Mouse (Mus musculus) lung, embryonic 16.5 days (tissue): Measurements from ENCODE around the gene Foxn4. TPM values are rescaled to one million over a fixed set of nuclear protein-coding genes. Genes with fewer than 3 reads are reported as not detected.

Experiments used
- ATAC-seq: fragments of 200-750 bp; cut with Nextera tagmentation; 2 replicates; pipeline ENCODE4 v1.8.0; 2017; ENCODE audit warnings: low read depth, mild to moderate bottlenecking, moderate library complexity
- H3K27ac ChIP-seq: fragments of 300-500 bp; sonication (generic); 2 replicates; pipeline ENCODE4 v1.5.1; 2014; ENCODE audit warnings: mild to moderate bottlenecking, control low read depth, low read length
- H3K27me3 ChIP-seq: fragments of 300-500 bp; sonication (generic); 2 replicates; pipeline ENCODE4 v1.6.1; 2014; ENCODE audit warnings: low read depth, low read length, mixed read lengths; ENCODE audit not compliant: control insufficient read depth, insufficient read depth
- H3K36me3 ChIP-seq: fragments of 300-500 bp; sonication (generic); 2 replicates; pipeline ENCODE4 v1.6.1; 2014; ENCODE audit warnings: low read length; ENCODE audit not compliant: control insufficient read depth, insufficient read depth
- H3K4me1 ChIP-seq: fragments of 300-500 bp; sonication (generic); replicated peaks from 2 replicates; pipeline ENCODE4 v1.6.1; 2014; ENCODE audit warnings: low read length, mixed read lengths; ENCODE audit not compliant: control insufficient read depth, insufficient read depth
- H3K4me2 ChIP-seq: fragments of 300-500 bp; sonication (generic); 2 replicates; pipeline ENCODE4 v1.6.1; 2014; ENCODE audit warnings: low read depth, low read length, control low read depth
- H3K4me3 ChIP-seq: fragments of 300-500 bp; sonication (generic); 2 replicates; pipeline ENCODE4 v1.5.1; 2014; ENCODE audit warnings: mild to moderate bottlenecking, low read length, control low read depth
- H3K9ac ChIP-seq: fragments of 300-500 bp; sonication (generic); 2 replicates; pipeline ENCODE4 v1.6.1; 2014; ENCODE audit warnings: low read length, control low read depth
- H3K9me3 ChIP-seq: fragments of 300-500 bp; sonication (generic); 2 replicates; pipeline ENCODE4 v1.6.1; 2016; ENCODE audit warnings: low read length; ENCODE audit not compliant: control insufficient read depth
- WGBS: fragments of 180-500 bp; shearing (Covaris S2); extraction: QIAGEN DNeasy Blood & Tissue Kit; methylation state at CpG from one replicate; pipeline ENCODE4 v1.1.7; 2014; 5-methylcytosine and 5-hydroxymethylcytosine counted together
- polyA plus RNA-seq: library from polyadenylated mRNA; unstranded; fragments of >200 nt; fragmentation: Nextera tagmentation; extraction: Ambion mirVana; gene quantifications from 2 replicates; pipeline ENCODE4 v1.2.1, GENCODE M21; 2015

The Foxn4 gene
- polyA plus RNA-seq, 1 experiment from 2014 or later = 3.6 TPM

GRCm38 (mm10) chr5:114213183-114213582 is 60.4 kb downstream of the Foxn4 start:
- no peak overlapping the region for H3K4me3 ChIP-seq
- H3K4me2 ChIP-seq = no peak overlapping the region
- no peaks in the 10 kb centered on the region for H3K36me3 ChIP-seq
- H3K4me1 ChIP-seq = no peaks in the 10 kb centered on the region
- no peaks in the 10 kb centered on the region for H3K27me3 ChIP-seq
- 58% methylated on average over 10 of the region's 10 CpGs for WGBS
- no peak overlapping the region for H3K27ac ChIP-seq
- H3K9me3 ChIP-seq = no peaks in the 10 kb centered on the region
- no peak for ATAC-seq
- no peak overlapping the region for H3K9ac ChIP-seq

GRCm38 (mm10) chr5:114206158-114206557 is 67.4 kb downstream of the Foxn4 start:
- ATAC-seq = no peak
- H3K9ac ChIP-seq = no peak overlapping the region
- no peak overlapping the region for H3K4me2 ChIP-seq
- no peak overlapping the region for H3K27ac ChIP-seq
- 81% methylated on average over 2 of the region's 2 CpGs for WGBS
- H3K9me3 ChIP-seq = no peaks in the 10 kb centered on the region
- no peak overlapping the region for H3K4me3 ChIP-seq
- H3K36me3 ChIP-seq = no peaks in the 10 kb centered on the region
- no peaks in the 10 kb centered on the region for H3K4me1 ChIP-seq
- H3K27me3 ChIP-seq = no peaks in the 10 kb centered on the region

Other genes with a start within 250 kb of the Foxn4 start
- 11.7 and 12.0 TPM in 2 replicates for gene Usp30, start 208.3 kb downstream of the Foxn4 start, polyA plus RNA-seq
- 0.30 and 0.41 TPM in 2 replicates for gene Svop, start 182.2 kb downstream of the Foxn4 start, polyA plus RNA-seq
- gene Alkbh2, start 145.6 kb downstream of the Foxn4 start, polyA plus RNA-seq = 6.3 and 8.0 TPM in 2 replicates
- 33.8 and 38.6 TPM in 2 replicates for gene Ung, start 143.4 kb downstream of the Foxn4 start, polyA plus RNA-seq
- gene Acacb, start 127.3 kb downstream of the Foxn4 start, polyA plus RNA-seq = 2.0 and 2.3 TPM in 2 replicates
- 5.4 and 6.8 TPM in 2 replicates for gene Myo1h, start 15.4 kb upstream of the Foxn4 start, polyA plus RNA-seq
- gene Kctd10, start 106.7 kb upstream of the Foxn4 start, polyA plus RNA-seq = 200 and 214 TPM in 2 replicates
- 52.5 and 54.1 TPM in 2 replicates for gene Ube3b, start 106.8 kb upstream of the Foxn4 start, polyA plus RNA-seq
- gene Mmab, start 170.3 kb upstream of the Foxn4 start, polyA plus RNA-seq = 29.8 and 31.7 TPM in 2 replicates
- gene Mvk, start 170.5 kb upstream of the Foxn4 start, polyA plus RNA-seq = 31.1 and 36.1 TPM in 2 replicates